Mouse (Mus musculus) thymus, adult 2 months (tissue): ENCODE data around the gene Smpd1.

ENCODE experiments used
- CTCF ChIP-seq: fragments of 200-500 bp; IDR thresholded peaks from 2 replicates; pipeline ENCODE4 v1.5.1; 2012; ENCODE audit warnings: mild to moderate bottlenecking, control low read depth, low read length, moderate library complexity, borderline replicate concordance; ENCODE audit not compliant: control insufficient read depth, poor library complexity, insufficient read depth; ENCODE audit errors: extremely low read depth
- POLR2A ChIP-seq: fragments of 200-500 bp; IDR thresholded peaks from 2 replicates; pipeline ENCODE4 v1.6.1; 2012; ENCODE audit warnings: mild to moderate bottlenecking, low read length, control low read depth, moderate library complexity; ENCODE audit not compliant: control insufficient read depth, poor library complexity, insufficient read depth; ENCODE audit errors: extremely low read depth

GRCm38 (mm10) chr7:105513845-105514291 lies 40.3 kb upstream of the Smpd1 start:
- no peak for TF ChIP-seq CTCF
- no peak for TF ChIP-seq POLR2A
